Mouse (Mus musculus): ENCODE data around the gene Fen1. TPM values are rescaled to one million over a fixed set of nuclear protein-coding genes. Genes with fewer than 3 reads are reported as not detected.

The Fen1 gene
- polyA plus RNA-seq, 1 experiment from 2014 or later, result 69.6 TPM

DNA sequence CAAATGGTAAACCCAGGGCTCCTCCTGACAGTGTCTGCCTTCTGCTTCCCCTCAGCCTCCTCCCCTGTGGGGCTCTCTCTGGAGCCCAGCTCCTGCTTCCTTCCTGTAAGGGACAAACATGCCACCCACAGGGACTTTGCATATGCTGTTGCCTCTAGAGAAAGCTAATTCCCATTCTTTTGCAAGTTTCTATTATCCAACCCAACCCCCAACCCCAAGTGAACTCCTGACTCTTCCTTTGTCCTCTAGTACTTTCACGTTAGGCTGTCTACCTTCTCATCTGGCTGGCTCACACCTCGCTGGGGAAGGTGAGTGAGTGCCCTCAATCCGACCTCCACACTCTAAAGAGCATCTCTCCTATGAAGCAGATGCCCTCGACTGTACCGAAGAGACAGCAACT is 27.9 kb upstream of the Fen1 start:
- H3K4me1 ChIP-seq, result peaks cover 5% of the 10 kb centered on the region
- H3K36me3 ChIP-seq, result no peaks in the 10 kb centered on the region
- no peak overlapping the region for H3K4me3 ChIP-seq
- ATAC-seq (ENCODE audit: low FRiP score, low read depth), result no peak
- no peak overlapping the region for H3K9ac ChIP-seq
- no peaks in the 10 kb centered on the region; the same call in none of the 2 replicates for H3K27me3 ChIP-seq (replicated peaks)
- no peak overlapping the region for H3K27ac ChIP-seq
- no peaks in the 10 kb centered on the region for H3K9me3 ChIP-seq
- H3K4me2 ChIP-seq (replicated peaks), result no peak overlapping the region
- 18% methylated on average over 5 of the region's 5 CpGs for WGBS

DNA sequence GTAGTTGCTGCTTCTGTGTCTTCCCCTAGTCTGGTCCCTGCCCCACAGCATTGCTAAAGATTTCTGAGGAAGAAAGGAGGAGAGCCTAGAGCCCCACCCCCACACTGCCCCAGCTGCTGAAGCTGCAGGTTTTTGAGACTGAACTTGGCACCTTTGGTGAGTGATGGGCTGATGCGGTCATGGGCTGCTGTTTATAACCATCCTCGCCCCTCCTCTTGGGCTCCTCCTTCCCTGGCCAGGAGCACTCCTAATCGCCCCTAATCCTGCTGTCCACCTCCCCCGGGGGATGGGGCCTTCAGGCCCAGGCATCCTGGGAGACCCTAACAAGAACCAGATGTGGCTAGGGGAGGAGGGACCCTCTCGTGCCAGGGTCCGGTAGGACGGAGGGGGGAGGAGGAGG is 27.0 kb upstream of the Fen1 start:
- 13% methylated on average over 7 of the region's 7 CpGs for WGBS
- Histone ChIP-seq H3K27me3 (replicated peaks) (no peaks in the 10 kb centered on the region; the same call in none of the 2 replicates), H3K9ac (no peak overlapping the region)

DNA sequence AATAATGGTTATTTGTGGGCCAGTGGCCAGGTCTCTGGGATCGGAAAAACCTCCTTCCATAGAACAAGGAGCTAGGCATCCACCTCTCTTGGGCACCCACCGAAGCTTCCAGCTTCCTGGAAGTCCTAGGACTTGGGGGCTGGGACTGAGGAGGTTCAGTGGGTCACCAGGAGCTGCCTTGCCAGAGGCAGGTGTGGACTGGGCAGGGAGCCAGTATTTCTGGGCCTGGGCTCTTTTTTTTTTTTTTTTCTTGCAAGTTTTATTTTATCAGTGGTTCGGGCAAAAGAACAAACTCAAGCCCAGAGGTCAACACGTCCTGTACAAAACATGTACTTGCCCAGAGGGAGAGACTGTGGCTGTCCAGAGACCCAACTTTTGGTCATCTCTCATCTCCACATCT is 21.8 kb upstream of the Fen1 start:
- Histone ChIP-seq H3K27me3 (replicated peaks) (no peaks in the 10 kb centered on the region; the same call in 1 of the 2 replicates), H3K9ac (no peak overlapping the region), H3K4me1 (peaks cover 17% of the 10 kb centered on the region), H3K9me3 (no peaks in the 10 kb centered on the region), H3K4me2 (replicated peaks) (no peak overlapping the region), H3K4me3 (no peak overlapping the region), H3K36me3 (no peaks in the 10 kb centered on the region), H3K27ac (no peak overlapping the region)
- ATAC-seq (ENCODE audit: low FRiP score, low read depth), result no peak
- WGBS, result 92% methylated on average over 4 of the region's 4 CpGs

More for the DNA sequence above, 27.0 kb upstream of the Fen1 start:
- Histone ChIP-seq H3K27ac (no peak overlapping the region), H3K9me3 (no peaks in the 10 kb centered on the region), H3K4me1 (peaks cover 5% of the 10 kb centered on the region), H3K4me2 (replicated peaks) (no peak overlapping the region), H3K4me3 (no peak overlapping the region), H3K36me3 (no peaks in the 10 kb centered on the region)
- ATAC-seq (ENCODE audit: low FRiP score, low read depth), result no peak

DNA sequence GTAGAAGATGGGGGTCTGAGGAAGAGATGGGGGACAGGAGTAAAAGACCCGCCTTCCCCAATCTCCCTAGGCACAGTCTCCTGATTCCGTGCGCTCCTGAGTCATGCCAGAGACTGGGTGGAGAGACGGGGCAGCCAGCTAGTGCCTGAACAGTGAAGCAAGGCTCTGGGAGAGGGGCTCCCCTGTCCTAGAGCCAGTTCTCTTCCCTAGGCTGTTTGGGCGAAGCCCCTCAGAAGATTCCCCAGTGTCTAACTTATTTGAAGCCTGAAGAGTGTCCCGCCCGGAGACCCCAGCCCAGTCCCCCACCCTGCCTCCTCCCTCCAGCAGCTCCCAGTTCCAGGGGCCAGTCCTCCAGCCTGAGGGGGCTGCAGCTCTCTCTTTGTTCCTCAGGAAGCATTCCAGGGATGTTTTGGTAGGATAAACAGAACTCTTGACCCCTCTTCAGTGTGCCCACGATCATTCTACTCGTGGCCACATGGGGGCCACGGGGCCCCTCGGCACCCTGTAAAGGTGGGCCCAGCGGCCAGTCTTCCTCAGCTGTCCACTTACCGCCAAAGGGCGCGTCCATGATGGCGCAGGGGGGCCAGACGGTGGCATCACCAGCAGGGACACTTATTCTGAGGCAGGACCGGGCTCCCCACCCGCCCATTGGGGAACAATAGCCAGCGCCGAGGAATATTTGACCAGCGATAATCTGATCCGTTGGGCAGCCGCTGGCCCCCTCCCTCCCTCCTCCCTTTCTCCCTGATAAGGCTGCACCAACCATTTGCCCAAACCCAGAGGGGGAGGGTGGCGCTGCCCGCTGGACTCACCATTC is 20.9 kb upstream of the Fen1 start:
- ATAC-seq (ENCODE audit: low FRiP score, low read depth), result no peak
- WGBS, result 33% methylated on average over 26 of the region's 26 CpGs
- Histone ChIP-seq H3K27ac (no peak overlapping the region), H3K27me3 (replicated peaks) (no peaks in the 10 kb centered on the region; the same call in 1 of the 2 replicates), H3K9me3 (no peaks in the 10 kb centered on the region), H3K4me2 (replicated peaks) (peak overlapping the region; percentile 35; the same call in 1 of the 2 replicates), H3K9ac (no peak overlapping the region), H3K4me3 (no peak overlapping the region), H3K36me3 (no peaks in the 10 kb centered on the region), H3K4me1 (peaks cover 17% of the 10 kb centered on the region)

DNA sequence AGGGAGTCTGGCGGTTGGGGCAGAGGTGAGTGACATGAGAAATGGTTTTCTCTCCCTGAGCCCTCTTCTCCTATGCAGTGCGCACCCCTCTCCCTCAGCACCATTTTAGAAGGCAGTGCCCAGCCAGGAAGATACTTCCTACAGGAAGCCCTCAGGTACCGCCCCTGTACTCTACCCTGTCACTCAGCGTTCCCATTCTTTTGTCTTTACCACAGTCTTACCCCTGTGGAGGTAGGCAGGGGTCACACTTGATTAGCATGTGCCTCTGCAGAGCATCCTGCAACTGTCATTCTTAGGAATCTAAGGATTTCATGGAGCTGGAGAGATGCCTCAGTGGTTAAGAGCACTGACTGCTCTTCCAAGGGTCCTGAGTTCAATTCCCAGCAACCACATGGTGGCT is 19.6 kb upstream of the Fen1 start:
- H3K4me2 ChIP-seq (replicated peaks), result no peak overlapping the region
- no peak overlapping the region for H3K9ac ChIP-seq
- H3K4me3 ChIP-seq, result no peak overlapping the region
- H3K9me3 ChIP-seq, result no peaks in the 10 kb centered on the region
- WGBS, result 77% methylated on average over 4 of the region's 4 CpGs
- H3K36me3 ChIP-seq, result no peaks in the 10 kb centered on the region
- H3K27ac ChIP-seq, result no peak overlapping the region
- ATAC-seq (ENCODE audit: low FRiP score, low read depth), result no peak
- peaks cover 17% of the 10 kb centered on the region for H3K4me1 ChIP-seq
- H3K27me3 ChIP-seq (replicated peaks), result no peaks in the 10 kb centered on the region; the same call in 1 of the 2 replicates

DNA sequence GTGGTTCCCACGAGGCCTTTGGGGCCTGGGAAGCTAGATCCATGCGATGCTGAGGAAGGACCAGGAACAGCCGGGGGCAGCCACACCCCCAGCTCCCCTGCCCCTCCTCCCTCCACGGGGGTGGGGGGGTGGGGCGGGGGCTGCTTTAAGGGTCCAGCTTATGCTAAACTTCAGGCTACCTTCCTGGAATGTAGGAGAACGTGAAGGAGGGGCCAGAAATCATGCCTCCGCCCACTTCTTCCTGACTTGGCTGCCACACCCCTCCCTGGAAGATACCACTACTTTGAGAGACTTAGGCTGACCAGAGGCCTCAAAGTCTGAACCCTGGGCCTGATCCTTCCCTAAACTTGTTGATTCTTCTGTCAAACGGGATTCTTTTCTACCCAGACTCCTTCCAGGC is 18.7 kb upstream of the Fen1 start:
- Histone ChIP-seq H3K9me3 (no peaks in the 10 kb centered on the region), H3K36me3 (no peaks in the 10 kb centered on the region), H3K4me2 (replicated peaks) (no peak overlapping the region), H3K4me1 (peaks cover 17% of the 10 kb centered on the region; the same call in 1 of the 2 replicates), H3K27me3 (replicated peaks) (no peaks in the 10 kb centered on the region; the same call in 1 of the 2 replicates), H3K27ac (no peak overlapping the region), H3K9ac (no peak overlapping the region), H3K4me3 (no peak overlapping the region)
- 41% methylated on average over 8 of the region's 8 CpGs for WGBS
- ATAC-seq (ENCODE audit: low FRiP score, low read depth), result no peak

DNA sequence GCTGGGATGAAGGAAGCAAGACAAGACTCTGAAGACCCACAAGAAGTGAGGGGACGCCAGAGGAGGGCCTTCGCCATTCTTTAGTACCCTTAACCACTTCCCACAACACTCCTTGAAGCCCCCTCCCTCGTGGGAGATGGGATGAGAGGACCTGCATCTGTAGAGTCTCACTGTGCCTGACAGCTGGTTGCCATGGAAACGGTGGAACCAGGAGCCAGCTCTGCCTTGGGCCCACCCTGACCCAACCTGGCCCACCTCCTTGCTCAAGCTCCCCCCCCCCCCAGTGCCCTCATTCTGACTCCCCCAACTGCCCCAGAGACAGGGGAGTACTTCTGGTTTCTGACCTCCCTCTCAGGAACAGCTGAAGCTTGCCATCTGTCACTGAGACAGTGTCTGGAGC is 17.6 kb upstream of the Fen1 start:
- no peak overlapping the region for H3K9ac ChIP-seq
- H3K36me3 ChIP-seq, result no peaks in the 10 kb centered on the region
- 63% methylated on average over 4 of the region's 4 CpGs for WGBS
- H3K27me3 ChIP-seq (replicated peaks), result no peaks in the 10 kb centered on the region
- no peak for ATAC-seq (ENCODE audit: low FRiP score, low read depth)
- H3K9me3 ChIP-seq, result no peaks in the 10 kb centered on the region
- H3K4me3 ChIP-seq, result no peak overlapping the region
- peaks cover 17% of the 10 kb centered on the region; the same call in 1 of the 2 replicates for H3K4me1 ChIP-seq
- no peak overlapping the region for H3K27ac ChIP-seq
- no peak overlapping the region for H3K4me2 ChIP-seq (replicated peaks)

DNA sequence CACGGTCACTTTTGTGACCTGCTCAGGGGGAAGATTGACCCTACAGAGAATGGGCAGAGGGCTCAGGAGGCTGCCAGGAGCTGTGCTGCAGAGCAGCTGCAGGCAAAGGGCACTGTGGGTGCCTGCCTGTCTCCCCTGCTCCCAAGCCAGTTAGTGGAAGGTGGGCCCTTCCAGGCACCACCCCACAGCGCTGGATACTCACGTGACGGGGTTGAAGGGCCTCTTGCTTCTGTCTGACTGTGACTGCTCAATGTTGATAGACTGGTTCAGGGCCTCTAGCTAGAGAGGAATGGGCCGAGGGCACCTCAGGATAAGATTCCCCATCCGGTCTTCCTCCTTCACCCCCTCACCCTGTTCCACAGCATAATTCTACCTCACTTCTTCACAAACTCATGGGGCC is 15.6 kb upstream of the Fen1 start:
- H3K4me2 ChIP-seq (replicated peaks), result no peak overlapping the region
- no peaks in the 10 kb centered on the region for H3K27me3 ChIP-seq (replicated peaks)
- no peak overlapping the region for H3K9ac ChIP-seq
- no peak overlapping the region for H3K27ac ChIP-seq
- H3K36me3 ChIP-seq, result no peaks in the 10 kb centered on the region
- ATAC-seq (ENCODE audit: low FRiP score, low read depth), result no peak
- H3K9me3 ChIP-seq, result no peaks in the 10 kb centered on the region
- peaks cover 8% of the 10 kb centered on the region; the same call in 1 of the 2 replicates for H3K4me1 ChIP-seq
- H3K4me3 ChIP-seq, result no peak overlapping the region
- WGBS, result 79% methylated on average over 6 of the region's 6 CpGs

DNA sequence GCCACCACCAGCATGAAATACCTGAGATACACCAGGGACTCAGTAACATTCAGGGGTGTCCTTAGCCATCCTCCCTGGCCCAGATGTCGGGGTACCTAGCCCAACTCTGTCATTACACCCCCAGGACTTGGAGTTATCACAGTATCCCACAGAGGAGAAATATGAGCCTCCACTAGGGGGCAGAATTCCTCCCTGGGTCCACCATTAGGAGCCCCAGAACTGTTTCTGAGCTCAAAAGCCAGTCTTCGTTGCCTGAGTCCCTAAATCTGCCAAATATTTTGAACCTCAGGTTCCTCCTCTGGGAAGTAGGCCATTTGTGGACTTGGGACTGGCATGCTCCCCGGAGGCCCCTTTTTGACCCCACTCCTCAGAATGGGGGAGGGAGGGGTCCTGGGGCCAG is 15.1 kb upstream of the Fen1 start:
- H3K27ac ChIP-seq, result no peak overlapping the region
- H3K9ac ChIP-seq, result no peak overlapping the region
- no peaks in the 10 kb centered on the region for H3K9me3 ChIP-seq
- H3K4me1 ChIP-seq, result peaks cover 6% of the 10 kb centered on the region; the same call in 1 of the 2 replicates
- no peaks in the 10 kb centered on the region for H3K27me3 ChIP-seq (replicated peaks)
- WGBS, result 48% methylated on average over 3 of the region's 3 CpGs
- no peaks in the 10 kb centered on the region for H3K36me3 ChIP-seq
- H3K4me3 ChIP-seq, result no peak overlapping the region
- no peak for ATAC-seq (ENCODE audit: low FRiP score, low read depth)
- no peak overlapping the region for H3K4me2 ChIP-seq (replicated peaks)

DNA sequence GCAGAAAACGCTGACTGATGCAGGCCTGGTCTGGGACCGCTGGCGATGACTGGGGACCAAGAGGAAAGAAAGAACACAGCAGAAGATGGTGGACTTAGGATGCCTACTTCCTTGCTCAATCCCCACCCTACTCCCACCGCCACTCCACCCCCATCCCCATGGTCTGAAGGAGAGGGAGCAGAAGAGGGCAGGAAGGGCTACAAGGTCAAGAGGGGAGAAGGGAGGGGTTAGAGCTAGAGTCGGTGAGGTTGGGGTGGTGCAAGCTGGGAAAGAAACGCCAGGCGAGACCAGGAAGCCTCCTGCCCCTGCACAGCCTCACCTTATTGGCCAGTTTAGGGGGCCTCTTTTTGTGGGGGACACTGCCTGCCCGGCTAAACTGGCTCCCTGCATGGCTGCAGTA is 12.1 kb upstream of the Fen1 start:
- Histone ChIP-seq H3K27me3 (replicated peaks) (no peaks in the 10 kb centered on the region), H3K4me1 (no peaks in the 10 kb centered on the region), H3K4me3 (no peak overlapping the region), H3K4me2 (replicated peaks) (no peak overlapping the region), H3K36me3 (peaks cover 10% of the 10 kb centered on the region; the same call in 1 of the 2 replicates), H3K27ac (no peak overlapping the region), H3K9me3 (no peaks in the 10 kb centered on the region), H3K9ac (no peak overlapping the region)
- ATAC-seq (ENCODE audit: low FRiP score, low read depth), result no peak
- WGBS, result 77% methylated on average over 8 of the region's 8 CpGs

DNA sequence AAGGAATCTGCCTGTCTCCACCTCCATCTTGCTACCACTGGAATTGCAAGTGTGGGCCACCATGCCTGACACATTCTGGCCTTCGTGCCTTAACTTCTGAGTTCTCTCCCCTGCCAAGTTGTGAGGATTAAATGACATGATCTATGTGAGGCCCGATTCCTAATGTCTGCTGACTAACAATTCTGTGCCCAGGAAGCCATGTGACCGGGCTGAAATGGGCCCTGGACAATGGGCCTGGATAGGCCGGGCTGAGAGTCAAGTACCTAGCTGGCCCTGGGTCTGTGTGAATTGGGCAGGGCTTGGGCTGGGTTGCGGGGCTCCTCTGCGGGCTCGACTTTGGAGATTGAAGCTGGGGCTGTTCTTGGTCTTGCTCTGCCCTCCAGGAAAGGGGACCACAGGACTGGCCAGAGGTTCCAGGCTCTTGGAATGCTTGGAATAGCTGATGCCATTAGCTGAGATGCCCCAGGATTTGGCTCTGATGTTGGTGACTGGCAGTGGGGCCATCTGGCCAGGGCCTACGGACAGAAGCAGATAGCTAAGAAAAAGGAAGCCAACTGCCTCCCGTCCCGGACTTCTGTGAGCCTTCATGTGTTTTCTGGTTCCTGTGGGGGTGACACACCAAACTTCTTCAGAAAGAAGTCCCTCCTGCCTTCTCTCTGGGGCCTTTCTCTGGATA is 10.0 kb upstream of the Fen1 start:
- H3K4me2 ChIP-seq (replicated peaks), result no peak overlapping the region
- no peaks in the 10 kb centered on the region for H3K9me3 ChIP-seq
- no peaks in the 10 kb centered on the region for H3K27me3 ChIP-seq (replicated peaks)
- no peak overlapping the region for H3K27ac ChIP-seq
- H3K4me3 ChIP-seq, result no peak overlapping the region
- WGBS, result 92% methylated on average over 10 of the region's 10 CpGs
- no peak overlapping the region for H3K9ac ChIP-seq
- ATAC-seq (ENCODE audit: low FRiP score, low read depth), result no peak
- peaks cover 30% of the 10 kb centered on the region for H3K36me3 ChIP-seq
- no peaks in the 10 kb centered on the region for H3K4me1 ChIP-seq

DNA sequence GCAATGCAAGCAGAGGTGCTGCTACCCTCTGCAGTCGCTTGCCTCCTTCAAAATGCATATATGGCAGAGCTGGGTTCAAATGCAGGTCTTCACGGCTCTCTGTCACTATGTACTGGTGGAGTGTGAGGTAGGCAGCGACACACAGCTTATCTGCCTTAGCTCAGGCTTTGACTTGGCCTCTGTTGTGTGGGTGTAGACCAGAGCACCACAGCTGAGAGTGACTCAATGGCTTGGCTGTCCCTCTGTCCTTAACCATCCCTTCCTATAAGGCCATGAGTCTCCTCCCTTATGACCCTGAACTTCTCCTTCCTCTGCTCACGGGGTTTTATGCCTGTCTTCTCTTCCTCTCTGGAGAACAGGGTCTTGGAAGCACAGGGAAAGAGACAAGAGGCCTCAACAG is 6.9 kb upstream of the Fen1 start:
- 90% methylated on average over 4 of the region's 4 CpGs for WGBS
- Histone ChIP-seq H3K4me2 (replicated peaks) (no peak overlapping the region), H3K27me3 (replicated peaks) (no peaks in the 10 kb centered on the region), H3K4me3 (no peak overlapping the region), H3K36me3 (peaks cover 56% of the 10 kb centered on the region), H3K4me1 (no peaks in the 10 kb centered on the region), H3K27ac (no peak overlapping the region), H3K9ac (no peak overlapping the region), H3K9me3 (no peaks in the 10 kb centered on the region)
- no peak for ATAC-seq (ENCODE audit: low FRiP score, low read depth)

Data from neural tube, embryonic 12.5 days (tissue).